14 mouse cellular contexts compared by ENCODE assay signal in genomic region chr17:35843514-35843913, GRCm38 (mm10). TPM values are rescaled to one million over a fixed set of nuclear protein-coding genes. Genes with fewer than 3 reads are reported as not detected.
DNase-seq lines count a peak whose midpoint lies in the region; ATAC-seq and TF ChIP-seq lines count a peak whose summit lies in the region.
"Had no signal": no experiment of that assay in that cellular context is flagged by ENCODE, and none has a peak within 500 bp of the region (broad histone marks: within the 10 kb centered on the region; RNA-seq: fewer than 3 reads in every experiment).

No protein-coding gene starts in this region.

- no peaks in the 10 kb centered on the region for H3K27me3 ChIP-seq in kidney, postnatal 0 days (ENCODE audit: insufficient read depth, low read length)
- no peaks in the 10 kb centered on the region for H3K27me3 ChIP-seq in kidney, embryonic 16.5 days (ENCODE audit: insufficient read depth, low read length)
- no peaks in the 10 kb centered on the region for H3K27me3 ChIP-seq in midbrain, embryonic 10.5 days (ENCODE audit: low read depth, poor library complexity, severe bottlenecking)
- H3K27me3 ChIP-seq in midbrain, embryonic 13.5 days = no peaks in the 10 kb centered on the region
- H3K27me3 ChIP-seq in ES-Bruce4 (ENCODE audit: control insufficient read depth, insufficient read depth, low read length, poor library complexity, severe bottlenecking) = no peaks in the 10 kb centered on the region
- H3K27me3 ChIP-seq in liver, postnatal 0 days (ENCODE audit: insufficient read depth, low read length) = no peaks in the 10 kb centered on the region
- H3K27me3 ChIP-seq: neural tube, embryonic 13.5 days had no signal

- no peak for TF ChIP-seq EP300 in ES-Bruce4 (IDR thresholded peaks at IDR 0.05; ENCODE audit: insufficient read depth, low read depth, low read length)
- TF ChIP-seq EP300 in liver, postnatal 0 days (IDR thresholded peaks at IDR 0.05; ENCODE audit: low read depth) = no peak

- DNase-seq in kidney, postnatal 0 days (ENCODE audit: low spot score) = no peak
- DNase-seq in midbrain, embryonic 10.5 days (ENCODE audit: low spot score) = no peak
- DNase-seq in liver, postnatal 0 days = no peak
- DNase-seq in gastrocnemius, postnatal 10 days = no peak
- DNase-seq: adrenal gland, adult 8-10 months; embryo, embryonic 11 days; heart, postnatal 14 days; kidney, postnatal 10 days; lung, postnatal 14 days had no signal

- 0 out of 2 replicates have a peak, but pooled peaks cover 4% of the 10 kb centered on the region for H3K4me1 ChIP-seq in kidney, postnatal 0 days (replicated peaks; ENCODE audit: insufficient read depth, low read length)
- H3K4me1 ChIP-seq in kidney, embryonic 16.5 days (ENCODE audit: insufficient read depth, low read length) = peaks cover 19% of the 10 kb centered on the region
- H3K4me1 ChIP-seq in midbrain, embryonic 10.5 days = peaks cover 26% of the 10 kb centered on the region
- H3K4me1 ChIP-seq in midbrain, embryonic 13.5 days (replicated peaks) = peaks cover 31% of the 10 kb centered on the region
- no peaks in the 10 kb centered on the region for H3K4me1 ChIP-seq in ES-Bruce4 (ENCODE audit: control insufficient read depth, insufficient read depth, low read length)
- peaks cover 25% of the 10 kb centered on the region for H3K4me1 ChIP-seq in liver, postnatal 0 days (ENCODE audit: insufficient read depth)

- peak; percentile 46 for TF ChIP-seq CTCF in kidney, postnatal 0 days (IDR thresholded peaks at IDR 0.05; ENCODE audit: low read depth)
- no peak for TF ChIP-seq CTCF in ES-Bruce4 (IDR thresholded peaks at IDR 0.05; ENCODE audit: low read depth, low read length)
- peak; percentile 48 for TF ChIP-seq CTCF in liver, postnatal 0 days (IDR thresholded peaks at IDR 0.05; ENCODE audit: low read depth)

- H3K4me2 ChIP-seq in kidney, postnatal 0 days (ENCODE audit: low read length) = no peak overlapping the region
- no peak overlapping the region for H3K4me2 ChIP-seq in kidney, embryonic 16.5 days (replicated peaks; ENCODE audit: low read depth, low read length)
- no peak overlapping the region for H3K4me2 ChIP-seq in midbrain, embryonic 13.5 days (replicated peaks)
- H3K4me2 ChIP-seq in liver, postnatal 0 days (ENCODE audit: low read depth, low read length) = no peak overlapping the region
- H3K4me2 ChIP-seq: neural tube, embryonic 13.5 days had no signal

- peaks cover 12% of the 10 kb centered on the region; the same call in 1 of the 2 replicates for H3K36me3 ChIP-seq in kidney, postnatal 0 days (ENCODE audit: insufficient read depth, low read length)
- peaks cover 33% of the 10 kb centered on the region for H3K36me3 ChIP-seq in kidney, embryonic 16.5 days (ENCODE audit: insufficient read depth, low read length)
- H3K36me3 ChIP-seq in midbrain, embryonic 10.5 days = peaks cover 48% of the 10 kb centered on the region
- H3K36me3 ChIP-seq in midbrain, embryonic 13.5 days = peaks cover 38% of the 10 kb centered on the region
- H3K36me3 ChIP-seq in ES-Bruce4 (ENCODE audit: control insufficient read depth, insufficient read depth, low read length, poor library complexity, severe bottlenecking) = peaks cover 41% of the 10 kb centered on the region
- peaks cover 37% of the 10 kb centered on the region for H3K36me3 ChIP-seq in liver, postnatal 0 days (replicated peaks; ENCODE audit: insufficient read depth, low read length)

- no peak overlapping the region for H3K4me3 ChIP-seq in kidney, postnatal 0 days (replicated peaks; ENCODE audit: low read depth, low read length)
- no peak overlapping the region for H3K4me3 ChIP-seq in kidney, embryonic 16.5 days (ENCODE audit: low read length)
- peak overlapping the region; percentile 70; the same call in 1 of the 2 replicates for H3K4me3 ChIP-seq in midbrain, embryonic 10.5 days
- H3K4me3 ChIP-seq in midbrain, embryonic 13.5 days (replicated peaks) = no peak overlapping the region
- no peak overlapping the region for H3K4me3 ChIP-seq in ES-Bruce4 (ENCODE audit: low read depth, low read length)
- H3K4me3 ChIP-seq in liver, postnatal 0 days (ENCODE audit: low read depth, low read length) = no peak overlapping the region
- H3K4me3 ChIP-seq: limb, embryonic 10.5 days; neural tube, embryonic 13.5 days had no signal

- WGBS in kidney, postnatal 0 days = 87% methylated on average over 3 of the region's 3 CpGs
- 90% methylated on average over 3 of the region's 3 CpGs for WGBS in kidney, embryonic 16.5 days
- WGBS in midbrain, embryonic 10.5 days = 97% methylated on average over 3 of the region's 3 CpGs
- WGBS in midbrain, embryonic 13.5 days = 93% methylated on average over 3 of the region's 3 CpGs
- WGBS in liver, postnatal 0 days (ENCODE audit: insufficient replicate concordance) = 89% methylated on average over 3 of the region's 3 CpGs

- no peak overlapping the region for H3K27ac ChIP-seq in kidney, postnatal 0 days
- H3K27ac ChIP-seq in kidney, embryonic 16.5 days (ENCODE audit: low read length) = no peak overlapping the region
- H3K27ac ChIP-seq in midbrain, embryonic 10.5 days (replicated peaks) = no peak overlapping the region
- H3K27ac ChIP-seq in midbrain, embryonic 13.5 days = no peak overlapping the region
- no peak overlapping the region for H3K27ac ChIP-seq in ES-Bruce4 (ENCODE audit: insufficient read depth, low read length)
- H3K27ac ChIP-seq in liver, postnatal 0 days (ENCODE audit: low read depth) = no peak overlapping the region
- H3K27ac ChIP-seq: limb, embryonic 10.5 days; neural tube, embryonic 13.5 days had no signal

- no peak for ATAC-seq in kidney, postnatal 0 days (replicated peaks; ENCODE audit: low FRiP score, low read depth)
- ATAC-seq in kidney, embryonic 16.5 days (ENCODE audit: low FRiP score, low TSS enrichment) = no peak
- no peak for ATAC-seq in midbrain, embryonic 13.5 days
- ATAC-seq in liver, postnatal 0 days = no peak

- H3K9ac ChIP-seq in kidney, postnatal 0 days (ENCODE audit: low read depth, low read length) = no peak overlapping the region
- no peak overlapping the region for H3K9ac ChIP-seq in kidney, embryonic 16.5 days (replicated peaks; ENCODE audit: low read length)
- no peak overlapping the region for H3K9ac ChIP-seq in midbrain, embryonic 13.5 days (replicated peaks)
- H3K9ac ChIP-seq in ES-Bruce4 (ENCODE audit: low read depth, poor library complexity, severe bottlenecking) = peak overlapping the region; percentile 62; the same call in 1 of the 2 replicates
- H3K9ac ChIP-seq in liver, postnatal 0 days (replicated peaks) = no peak overlapping the region
- H3K9ac ChIP-seq: neural tube, embryonic 13.5 days had no signal

- H3K9me3 ChIP-seq in kidney, postnatal 0 days (replicated peaks; ENCODE audit: low read length) = no peaks in the 10 kb centered on the region
- H3K9me3 ChIP-seq in kidney, embryonic 16.5 days (ENCODE audit: low read length) = no peaks in the 10 kb centered on the region
- H3K9me3 ChIP-seq in midbrain, embryonic 10.5 days (replicated peaks) = no peaks in the 10 kb centered on the region
- no peaks in the 10 kb centered on the region for H3K9me3 ChIP-seq in midbrain, embryonic 13.5 days
- H3K9me3 ChIP-seq in ES-Bruce4 (replicated peaks; ENCODE audit: control insufficient read depth, insufficient read depth, low read length, poor library complexity, severe bottlenecking) = no peaks in the 10 kb centered on the region
- no peaks in the 10 kb centered on the region for H3K9me3 ChIP-seq in liver, postnatal 0 days (ENCODE audit: low read length)
- H3K9me3 ChIP-seq: limb, embryonic 10.5 days; neural tube, embryonic 13.5 days had no signal

- no peak for TF ChIP-seq POLR2A in ES-Bruce4 (IDR thresholded peaks at IDR 0.05; ENCODE audit: insufficient read depth, low read length)

RNA-seq across cellular contexts. Expression of gene Mdc1, which starts 2.2 kb away (rescaled TPM):
- 5.4 and 5.6 TPM in 2 replicates for polyA plus RNA-seq in kidney, postnatal 0 days (2015; fragmentation: Nextera tagmentation; extraction: Ambion mirVana)
- polyA plus RNA-seq in kidney, embryonic 16.5 days (2015; fragmentation: Nextera tagmentation; extraction: Ambion mirVana) = 16.3 and 16.7 TPM in 2 replicates
- polyA plus RNA-seq in midbrain, embryonic 10.5 days (2016; fragmentation: Nextera tagmentation; extraction: Ambion mirVana) = 21.1 and 21.7 TPM in 2 replicates
- polyA plus RNA-seq in midbrain, embryonic 13.5 days (2015; fragmentation: Nextera tagmentation; extraction: Ambion mirVana) = 10.3 and 12.7 TPM in 2 replicates
- polyA plus RNA-seq in ES-Bruce4 (2011; ENCODE audit: insufficient read depth, insufficient read length, low read depth, missing spikeins) = 131 and 147 TPM in 2 replicates
- 2.5 and 3.3 TPM in 2 replicates for polyA plus RNA-seq in liver, postnatal 0 days (2015; fragmentation: Nextera tagmentation; extraction: Ambion mirVana)
- total RNA-seq in gastrocnemius, postnatal 10 days (2021) = 10 to 100 TPM; 10.1 to 14.6 TPM

RNA-seq across cellular contexts. Expression of gene Tubb5, which starts 5.4 kb away (rescaled TPM):
- polyA plus RNA-seq in kidney, postnatal 0 days (2015; fragmentation: Nextera tagmentation; extraction: Ambion mirVana) = 503 and 575 TPM in 2 replicates
- 905 and 985 TPM in 2 replicates for polyA plus RNA-seq in kidney, embryonic 16.5 days (2015; fragmentation: Nextera tagmentation; extraction: Ambion mirVana)
- 1,574 and 1,617 TPM in 2 replicates for polyA plus RNA-seq in midbrain, embryonic 10.5 days (2016; fragmentation: Nextera tagmentation; extraction: Ambion mirVana)
- 1,832 and 1,895 TPM in 2 replicates for polyA plus RNA-seq in midbrain, embryonic 13.5 days (2015; fragmentation: Nextera tagmentation; extraction: Ambion mirVana)
- 1,430 and 1,461 TPM in 2 replicates for polyA plus RNA-seq in ES-Bruce4 (2011; ENCODE audit: insufficient read depth, insufficient read length, low read depth, missing spikeins)
- 198 and 213 TPM in 2 replicates for polyA plus RNA-seq in liver, postnatal 0 days (2015; fragmentation: Nextera tagmentation; extraction: Ambion mirVana)
- total RNA-seq in gastrocnemius, postnatal 10 days (2021) = 100 to 1,000 TPM; 205 to 251 TPM

RNA-seq across cellular contexts. Expression of gene Nrm, which starts 17.6 kb away (rescaled TPM):
- polyA plus RNA-seq in kidney, postnatal 0 days (2015; fragmentation: Nextera tagmentation; extraction: Ambion mirVana) = 36.9 and 44.6 TPM in 2 replicates
- polyA plus RNA-seq in kidney, embryonic 16.5 days (2015; fragmentation: Nextera tagmentation; extraction: Ambion mirVana) = 63.3 and 67.0 TPM in 2 replicates
- 80.0 and 84.5 TPM in 2 replicates for polyA plus RNA-seq in midbrain, embryonic 10.5 days (2016; fragmentation: Nextera tagmentation; extraction: Ambion mirVana)
- polyA plus RNA-seq in midbrain, embryonic 13.5 days (2015; fragmentation: Nextera tagmentation; extraction: Ambion mirVana) = 28.9 and 33.2 TPM in 2 replicates
- 32.9 and 35.3 TPM in 2 replicates for polyA plus RNA-seq in ES-Bruce4 (2011; ENCODE audit: insufficient read depth, insufficient read length, low read depth, missing spikeins)
- 15.5 and 15.8 TPM in 2 replicates for polyA plus RNA-seq in liver, postnatal 0 days (2015; fragmentation: Nextera tagmentation; extraction: Ambion mirVana)
- total RNA-seq in gastrocnemius, postnatal 10 days (2021) = 1 to 10 TPM; 7.8 to 9.7 TPM

RNA-seq across cellular contexts. Expression of gene Flot1, which starts 20.5 kb away (rescaled TPM):
- polyA plus RNA-seq in kidney, postnatal 0 days (2015; fragmentation: Nextera tagmentation; extraction: Ambion mirVana) = 52.2 and 54.5 TPM in 2 replicates
- 52.7 and 56.9 TPM in 2 replicates for polyA plus RNA-seq in kidney, embryonic 16.5 days (2015; fragmentation: Nextera tagmentation; extraction: Ambion mirVana)
- 54.8 and 59.3 TPM in 2 replicates for polyA plus RNA-seq in midbrain, embryonic 10.5 days (2016; fragmentation: Nextera tagmentation; extraction: Ambion mirVana)
- polyA plus RNA-seq in midbrain, embryonic 13.5 days (2015; fragmentation: Nextera tagmentation; extraction: Ambion mirVana) = 59.6 and 67.4 TPM in 2 replicates
- 46.8 and 47.4 TPM in 2 replicates for polyA plus RNA-seq in ES-Bruce4 (2011; ENCODE audit: insufficient read depth, insufficient read length, low read depth, missing spikeins)
- 25.9 and 31.3 TPM in 2 replicates for polyA plus RNA-seq in liver, postnatal 0 days (2015; fragmentation: Nextera tagmentation; extraction: Ambion mirVana)
- 10 to 100 TPM; 38.8 to 41.3 TPM for total RNA-seq in gastrocnemius, postnatal 10 days (2021)

RNA-seq across cellular contexts. Expression of gene Ppp1r18, which starts 21.9 kb away (rescaled TPM):
- polyA plus RNA-seq in kidney, postnatal 0 days (2015; fragmentation: Nextera tagmentation; extraction: Ambion mirVana) = 16.2 and 17.2 TPM in 2 replicates
- 22.2 and 25.2 TPM in 2 replicates for polyA plus RNA-seq in kidney, embryonic 16.5 days (2015; fragmentation: Nextera tagmentation; extraction: Ambion mirVana)
- 21.8 and 27.6 TPM in 2 replicates for polyA plus RNA-seq in midbrain, embryonic 10.5 days (2016; fragmentation: Nextera tagmentation; extraction: Ambion mirVana)
- 23.8 and 27.4 TPM in 2 replicates for polyA plus RNA-seq in midbrain, embryonic 13.5 days (2015; fragmentation: Nextera tagmentation; extraction: Ambion mirVana)
- polyA plus RNA-seq in ES-Bruce4 (2011; ENCODE audit: insufficient read depth, insufficient read length, low read depth, missing spikeins) = 18.6 and 20.1 TPM in 2 replicates
- polyA plus RNA-seq in liver, postnatal 0 days (2015; fragmentation: Nextera tagmentation; extraction: Ambion mirVana) = 14.1 and 15.3 TPM in 2 replicates
- 10 to 100 TPM; 14.7 to 21.9 TPM for total RNA-seq in gastrocnemius, postnatal 10 days (2021)
